Mouse (Mus musculus): ENCODE measurements at regions not wholly inside any gene's neighbourhood (a gene's known extent, or its start where the extent isn't known, plus 50 kb on each side); places are given as distances from the start of the nearest gene placed in this dataset.

- TF ChIP-seq EP300 (IDR thresholded peaks at IDR 0.05; ENCODE audit: low read depth) (no peak), CTCF (IDR thresholded peaks at IDR 0.05; ENCODE audit: low read depth) (no peak)
Observed at GRCm38 (mm10) chr4:98258336-98258735, 124.8 kb downstream of the Tm2d1 start.
